Mouse (Mus musculus) stomach, postnatal 0 days (tissue): Measurements from ENCODE around the gene Parpbp. TPM values are rescaled to one million over a fixed set of nuclear protein-coding genes. Genes with fewer than 3 reads are reported as not detected.

Source experiments
- ATAC-seq: fragments of 200-750 bp; cut with Nextera tagmentation; 2 replicates; pipeline ENCODE4 v1.8.0; 2017; ENCODE audit not compliant: low FRiP score, low TSS enrichment
- DNase-seq: peaks from one replicate; pipeline ENCODE4 v3.0.0-alpha.2; 2016; ENCODE audit warnings: low spot score
- H3K27ac ChIP-seq: fragments of 300-500 bp; sonication (generic); replicated peaks from 2 replicates; pipeline ENCODE4 v1.5.1; 2014; ENCODE audit warnings: mild to moderate bottlenecking, control low read depth
- H3K27me3 ChIP-seq: fragments of 300-500 bp; sonication (generic); 2 replicates; pipeline ENCODE4 v1.6.1; 2014; ENCODE audit warnings: low read length; ENCODE audit not compliant: control insufficient read depth, insufficient read depth
- H3K36me3 ChIP-seq: fragments of 300-500 bp; sonication (generic); 2 replicates; pipeline ENCODE4 v1.6.1; 2014; ENCODE audit warnings: low read length, mixed read lengths; ENCODE audit not compliant: control insufficient read depth, insufficient read depth
- H3K4me1 ChIP-seq: fragments of 300-500 bp; sonication (generic); replicated peaks from 2 replicates; pipeline ENCODE4 v1.6.1; 2014; ENCODE audit warnings: antibody characterized with exemption; ENCODE audit not compliant: control insufficient read depth, insufficient read depth
- H3K4me2 ChIP-seq: fragments of 300-500 bp; sonication (generic); replicated peaks from 2 replicates; pipeline ENCODE4 v1.6.1; 2014; ENCODE audit warnings: low read depth, mild to moderate bottlenecking, control low read depth, moderate library complexity
- H3K4me3 ChIP-seq: fragments of 300-500 bp; sonication (generic); 2 replicates; pipeline ENCODE4 v1.5.1; 2014; ENCODE audit warnings: low read depth, low read length, control low read depth
- H3K9ac ChIP-seq: fragments of 300-500 bp; sonication (generic); 2 replicates; pipeline ENCODE4 v1.6.1; 2014; ENCODE audit warnings: mild to moderate bottlenecking, low read length, control low read depth, mixed read lengths
- H3K9me3 ChIP-seq: fragments of 300-500 bp; sonication (generic); 2 replicates; pipeline ENCODE4 v1.6.1; 2016; ENCODE audit warnings: low read length; ENCODE audit not compliant: control insufficient read depth
- CTCF ChIP-seq: IDR thresholded peaks from 2 replicates; pipeline ENCODE4 v1.5.1; 2016; ENCODE audit warnings: antibody characterized with exemption, low read depth, mild to moderate bottlenecking, moderate library complexity
- EP300 ChIP-seq: optimal IDR thresholded peaks from 2 replicates; pipeline ENCODE3; 2016; ENCODE audit warnings: antibody characterized with exemption
- WGBS: fragments of 180-500 bp; shearing (Covaris S2); extraction: QIAGEN DNeasy Blood & Tissue Kit; methylation state at CpG from one replicate; pipeline ENCODE4 v1.1.7; 2014; 5-methylcytosine and 5-hydroxymethylcytosine counted together
- polyA plus RNA-seq: library from polyadenylated mRNA; unstranded; fragments of >200 nt; fragmentation: Nextera tagmentation; extraction: Ambion mirVana; gene quantifications from 2 replicates; pipeline ENCODE4 v1.2.1, GENCODE M21; 2015

Parpbp gene
- polyA plus RNA-seq, 1 experiment from 2014 or later = 2.5 TPM

DNA sequence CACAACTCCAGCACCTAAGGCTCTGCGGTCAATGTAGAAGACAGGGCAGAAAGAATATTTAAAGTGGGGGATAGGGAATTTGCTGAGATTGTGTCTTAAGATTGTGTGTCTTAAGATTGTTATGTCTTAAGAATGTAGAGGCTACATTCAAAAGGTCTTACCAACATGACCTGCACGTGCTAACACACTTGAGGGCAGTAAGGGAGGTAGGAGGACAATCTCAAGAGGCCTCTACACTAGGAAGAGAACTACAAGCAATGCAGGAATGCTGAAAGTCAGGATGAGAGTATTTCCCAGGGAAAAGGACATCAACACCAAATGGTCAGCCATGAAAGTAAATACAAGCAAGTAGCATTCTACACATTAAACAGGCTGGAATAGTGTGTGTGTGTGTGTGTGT, 40.6 kb downstream of the Parpbp start:
- 94% methylated on average over 2 of the region's 2 CpGs for WGBS
- DNase-seq (no peak), ATAC-seq (no peak)
- Histone ChIP-seq H3K36me3 (no peaks in the 10 kb centered on the region), H3K9me3 (no peaks in the 10 kb centered on the region), H3K4me2 (no peak overlapping the region), H3K9ac (no peak overlapping the region), H3K4me1 (no peaks in the 10 kb centered on the region), H3K27me3 (no peaks in the 10 kb centered on the region), H3K4me3 (no peak overlapping the region), H3K27ac (no peak overlapping the region)
- no peak for TF ChIP-seq CTCF
- TF ChIP-seq EP300 = no peak

DNA sequence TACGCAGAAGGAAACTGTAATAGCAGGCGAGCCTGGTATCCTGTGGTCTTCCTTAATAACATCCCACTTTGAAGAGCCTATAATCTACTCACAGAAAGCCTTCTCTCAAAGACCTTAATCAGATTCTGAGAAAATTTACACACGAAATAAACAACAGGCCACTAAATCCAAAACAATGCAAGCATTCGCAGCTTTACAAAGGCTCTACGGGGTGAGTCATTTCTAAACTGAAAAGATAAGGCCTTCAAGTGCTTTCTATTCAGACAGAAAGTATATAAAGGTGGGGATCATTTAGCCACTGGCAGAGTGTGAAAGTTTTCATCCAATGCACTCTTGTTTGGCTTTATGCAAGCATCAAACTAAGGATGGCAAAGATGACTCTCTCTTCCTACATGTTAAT, 56.0 kb downstream of the Parpbp start, which contains the start of gene Pmch:
Gene Pmch, plus strand, starts transcription at position 301 of the 400 bp plus-strand sequence.
- Histone ChIP-seq H3K4me2 (no peak within 1 kb of the TSS), H3K36me3 (no peaks in the 10 kb centered on the region), H3K27me3 (no peaks in the 10 kb centered on the region), H3K4me3 (no peak within 1 kb of the TSS), H3K9me3 (no peaks in the 10 kb centered on the region), H3K27ac (no peak within 1 kb of the TSS), H3K9ac (no peak within 1 kb of the TSS), H3K4me1 (no peaks in the 10 kb centered on the region)
- TF ChIP-seq EP300 (no peak), CTCF (no peak)
- WGBS = 59% methylated on average over 5 of the region's 5 CpGs
- DNase-seq = no peak
- no peak for ATAC-seq

GRCm38 (mm10) chr10:88067377-88067776, 79.4 kb downstream of the Parpbp start:
- H3K9ac ChIP-seq = no peak overlapping the region
- TF ChIP-seq CTCF (no peak), EP300 (no peak)
- no peak overlapping the region for H3K4me2 ChIP-seq
- H3K9me3 ChIP-seq = no peaks in the 10 kb centered on the region
- no peaks in the 10 kb centered on the region for H3K4me1 ChIP-seq
- WGBS = 82% methylated on average over 3 of the region's 3 CpGs
- H3K36me3 ChIP-seq = no peaks in the 10 kb centered on the region
- H3K27ac ChIP-seq = no peak overlapping the region
- no peaks in the 10 kb centered on the region for H3K27me3 ChIP-seq
- H3K4me3 ChIP-seq = no peak overlapping the region
- no peak for DNase-seq
- ATAC-seq = no peak

- no peak for ATAC-seq
- Histone ChIP-seq H3K9ac (no peak overlapping the region), H3K9me3 (no peaks in the 10 kb centered on the region), H3K4me3 (no peak overlapping the region), H3K4me2 (no peak overlapping the region), H3K4me1 (no peaks in the 10 kb centered on the region), H3K27ac (no peak overlapping the region), H3K36me3 (no peaks in the 10 kb centered on the region), H3K27me3 (no peaks in the 10 kb centered on the region)
- WGBS = 71% methylated on average over 2 of the region's 2 CpGs
- TF ChIP-seq EP300 = no peak
- TF ChIP-seq CTCF = no peak
- DNase-seq = no peak
Measured at GRCm38 (mm10) chr10:88064872-88065271, 81.9 kb downstream of the Parpbp start.

DNA sequence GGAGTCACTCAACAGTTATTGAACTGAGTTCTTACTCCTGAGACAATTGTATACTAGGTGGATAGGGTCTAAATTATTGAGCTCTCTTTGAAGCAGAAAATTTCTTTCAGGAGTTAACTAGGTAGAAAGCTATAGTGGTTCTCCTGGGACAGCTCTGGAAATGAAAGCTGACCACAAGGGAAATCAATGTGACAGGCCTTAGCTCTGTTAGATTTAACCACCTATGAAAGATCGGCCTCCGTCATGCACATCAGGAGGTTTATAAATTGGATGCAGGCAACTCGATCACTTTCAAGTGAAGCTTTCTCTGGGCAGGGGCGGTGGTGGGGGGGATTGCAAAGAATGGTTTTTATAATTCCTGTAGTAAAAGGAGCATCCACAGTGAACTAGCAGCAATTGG, 83.3 kb downstream of the Parpbp start:
- Histone ChIP-seq H3K27ac (no peak overlapping the region), H3K9me3 (no peaks in the 10 kb centered on the region), H3K4me1 (no peaks in the 10 kb centered on the region), H3K27me3 (no peaks in the 10 kb centered on the region), H3K4me3 (no peak overlapping the region), H3K4me2 (no peak overlapping the region), H3K9ac (no peak overlapping the region), H3K36me3 (no peaks in the 10 kb centered on the region)
- WGBS = 87% methylated on average over 4 of the region's 4 CpGs
- ATAC-seq = no peak
- TF ChIP-seq CTCF = no peak
- TF ChIP-seq EP300 = no peak
- DNase-seq = no peak

DNA sequence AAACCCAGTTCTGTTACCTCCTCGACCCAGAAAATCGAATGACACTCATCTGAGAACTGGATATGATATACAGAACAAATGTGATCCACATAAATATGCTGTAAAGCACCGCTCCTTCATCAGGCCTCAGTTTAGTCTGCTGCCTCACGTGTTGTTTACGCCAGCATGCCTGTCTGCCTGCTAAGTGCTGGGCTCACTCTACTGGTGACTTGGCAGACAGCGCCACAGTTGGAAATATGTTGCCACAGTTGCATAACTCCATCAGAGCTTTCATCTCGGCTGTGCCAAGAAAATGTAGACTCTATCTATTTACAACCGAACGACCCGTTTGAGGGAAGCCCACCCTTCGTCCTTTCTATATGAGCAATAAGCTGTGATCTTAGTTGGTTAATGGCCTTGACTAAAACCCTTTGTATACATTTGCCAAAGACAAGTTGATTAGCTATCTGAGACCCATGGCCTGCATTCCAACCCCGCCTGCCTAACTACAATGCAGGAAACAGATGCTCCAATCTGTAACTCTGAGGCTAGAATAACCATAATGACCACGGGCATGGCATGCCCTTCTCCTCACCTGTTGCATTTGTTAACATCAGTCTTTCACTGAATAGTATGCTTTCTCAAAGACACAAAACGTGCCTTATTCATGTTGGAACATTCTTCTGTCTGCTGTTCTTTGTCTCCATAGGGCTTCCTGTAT, 89.6 kb downstream of the Parpbp start:
- Histone ChIP-seq H3K36me3 (no peaks in the 10 kb centered on the region), H3K27me3 (no peaks in the 10 kb centered on the region), H3K27ac (no peak overlapping the region), H3K4me2 (no peak overlapping the region), H3K4me3 (no peak overlapping the region), H3K9ac (no peak overlapping the region), H3K4me1 (0 out of 2 replicates have a peak, but pooled peaks cover 2% of the 10 kb centered on the region), H3K9me3 (no peaks in the 10 kb centered on the region)
- 40% methylated on average over 14 of the region's 14 CpGs for WGBS
- DNase-seq (no peak), ATAC-seq (peak; percentile 32; the same call in 1 of the 2 replicates)
- TF ChIP-seq EP300 (no peak), CTCF (peak; percentile 53)
